Mouse (Mus musculus): ENCODE data around the gene 1700020A23Rik. TPM values are rescaled to one million over a fixed set of nuclear protein-coding genes. Genes with fewer than 3 reads are reported as not detected.
"Not testable (repeated sequence)": the region's sequence is repeated elsewhere in the genome, so short reads cannot be mapped to it uniquely, and the experiment has no call there.

1700020A23Rik gene
- polyA plus RNA-seq (2011; ENCODE audit: insufficient read depth, insufficient read length, low replicate concordance, missing spikeins): not detected in 2 replicates

- 73% methylated on average over 1 of the region's 1 CpGs for WGBS
- Histone ChIP-seq H3K4me1 (ENCODE audit: control insufficient read depth, insufficient read depth, low read length) (no peaks in the 10 kb centered on the region), H3K27ac (ENCODE audit: control insufficient read depth, insufficient read depth, low read depth, low read length, poor library complexity) (no peak within 1 kb of the TSS), H3K4me3 (replicated peaks; ENCODE audit: control insufficient read depth, low read depth, low read length) (no peak within 1 kb of the TSS)
- TF ChIP-seq POLR2A (IDR thresholded peaks at IDR 0.05; ENCODE audit: borderline replicate concordance, control insufficient read depth, low read depth, low read length) (no peak), CTCF (IDR thresholded peaks at IDR 0.05; ENCODE audit: control insufficient read depth, insufficient read depth, low read length) (no peak)
Observed at GRCm38 (mm10) chr2:130404939-130405338, at the start of gene 1700020A23Rik, which contains the start of gene Gm28372. Gene 1700020A23Rik (plus strand): TSS chr2:130405259. Gene Gm28372 (plus strand): TSS chr2:130405239.

DNA sequence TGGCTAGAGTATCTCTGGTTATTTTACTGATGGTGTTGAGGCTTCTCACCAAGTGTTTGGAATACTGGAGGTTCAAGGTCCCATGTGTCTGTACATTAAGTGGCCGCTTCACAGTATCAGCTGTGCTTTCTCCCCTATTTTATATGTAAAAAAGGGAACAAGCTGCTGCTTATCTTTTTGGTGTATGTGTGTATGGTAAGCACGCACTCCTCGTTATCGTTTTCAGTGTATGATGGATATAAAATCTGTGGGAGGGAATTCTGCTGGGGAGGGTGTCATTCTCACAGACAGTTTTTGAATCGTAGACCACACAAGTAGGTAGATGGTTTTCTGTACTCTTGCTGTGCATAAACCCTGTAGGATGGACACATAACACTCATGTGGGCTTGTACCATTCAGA lies 47.5 kb upstream of the 1700020A23Rik start:
- no peak overlapping the region for H3K27ac ChIP-seq (ENCODE audit: control insufficient read depth, insufficient read depth, low read depth, low read length, poor library complexity)
- no peak for TF ChIP-seq CTCF (IDR thresholded peaks at IDR 0.05; ENCODE audit: control insufficient read depth, insufficient read depth, low read length)
- TF ChIP-seq POLR2A (IDR thresholded peaks at IDR 0.05; ENCODE audit: borderline replicate concordance, control insufficient read depth, low read depth, low read length): no peak
- no peak overlapping the region for H3K4me3 ChIP-seq (replicated peaks; ENCODE audit: control insufficient read depth, low read depth, low read length)
- 67% methylated on average over 5 of the region's 5 CpGs for WGBS
- H3K4me1 ChIP-seq (ENCODE audit: control insufficient read depth, insufficient read depth, low read length): no peaks in the 10 kb centered on the region

DNA sequence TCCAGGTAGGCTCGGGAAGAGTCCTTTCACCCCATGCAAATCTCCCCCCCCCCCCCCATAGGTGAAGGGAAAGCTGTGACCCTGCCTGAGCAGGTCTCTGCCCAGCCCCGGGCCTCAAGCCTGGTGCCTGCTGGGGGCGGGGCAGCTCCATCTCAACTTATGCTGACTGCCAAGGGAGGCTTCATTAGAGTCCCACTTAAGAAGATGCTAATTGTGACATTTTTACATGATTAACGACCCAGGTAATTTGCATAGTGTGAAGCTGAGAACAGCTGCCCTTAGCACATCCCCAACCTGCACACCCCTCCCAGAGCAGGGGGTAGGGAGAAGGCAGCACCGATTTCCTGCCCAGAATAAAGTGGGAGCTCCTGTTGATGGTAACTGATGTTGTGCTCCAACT lies 46.2 kb upstream of the 1700020A23Rik start:
- TF ChIP-seq CTCF (IDR thresholded peaks at IDR 0.05; ENCODE audit: control insufficient read depth, insufficient read depth, low read length) (no peak), POLR2A (IDR thresholded peaks at IDR 0.05; ENCODE audit: borderline replicate concordance, control insufficient read depth, low read depth, low read length) (no peak)
- no peaks in the 10 kb centered on the region for H3K4me1 ChIP-seq (ENCODE audit: control insufficient read depth, insufficient read depth, low read length)
- no peak overlapping the region for H3K27ac ChIP-seq (ENCODE audit: control insufficient read depth, insufficient read depth, low read depth, low read length, poor library complexity)
- WGBS: 12% methylated on average over 5 of the region's 5 CpGs
- H3K4me3 ChIP-seq (replicated peaks; ENCODE audit: control insufficient read depth, low read depth, low read length): no peak overlapping the region

- H3K4me1 ChIP-seq (ENCODE audit: control insufficient read depth, insufficient read depth, low read length): no peaks in the 10 kb centered on the region
- no peak overlapping the region for H3K27ac ChIP-seq (ENCODE audit: control insufficient read depth, insufficient read depth, low read depth, low read length, poor library complexity)
- no peak overlapping the region for H3K4me3 ChIP-seq (replicated peaks; ENCODE audit: control insufficient read depth, low read depth, low read length)
- TF ChIP-seq POLR2A (IDR thresholded peaks at IDR 0.05; ENCODE audit: borderline replicate concordance, control insufficient read depth, low read depth, low read length) (no peak), CTCF (IDR thresholded peaks at IDR 0.05; ENCODE audit: control insufficient read depth, insufficient read depth, low read length) (no peak)
- WGBS: 6% methylated on average over 14 of the region's 14 CpGs
Observed at GRCm38 (mm10) chr2:130362511-130363026, 42.5 kb upstream of the 1700020A23Rik start.

- H3K27ac ChIP-seq (ENCODE audit: control insufficient read depth, insufficient read depth, low read depth, low read length, poor library complexity): no peak overlapping the region
- no peaks in the 10 kb centered on the region for H3K4me1 ChIP-seq (ENCODE audit: control insufficient read depth, insufficient read depth, low read length)
- no peak for TF ChIP-seq POLR2A (IDR thresholded peaks at IDR 0.05; ENCODE audit: borderline replicate concordance, control insufficient read depth, low read depth, low read length)
- TF ChIP-seq CTCF (IDR thresholded peaks at IDR 0.05; ENCODE audit: control insufficient read depth, insufficient read depth, low read length): no peak
- H3K4me3 ChIP-seq (replicated peaks; ENCODE audit: control insufficient read depth, low read depth, low read length): no peak overlapping the region
- WGBS: 10% methylated on average over 30 of the region's 30 CpGs
Observed at GRCm38 (mm10) chr2:130365211-130366094, 39.6 kb upstream of the 1700020A23Rik start.

DNA sequence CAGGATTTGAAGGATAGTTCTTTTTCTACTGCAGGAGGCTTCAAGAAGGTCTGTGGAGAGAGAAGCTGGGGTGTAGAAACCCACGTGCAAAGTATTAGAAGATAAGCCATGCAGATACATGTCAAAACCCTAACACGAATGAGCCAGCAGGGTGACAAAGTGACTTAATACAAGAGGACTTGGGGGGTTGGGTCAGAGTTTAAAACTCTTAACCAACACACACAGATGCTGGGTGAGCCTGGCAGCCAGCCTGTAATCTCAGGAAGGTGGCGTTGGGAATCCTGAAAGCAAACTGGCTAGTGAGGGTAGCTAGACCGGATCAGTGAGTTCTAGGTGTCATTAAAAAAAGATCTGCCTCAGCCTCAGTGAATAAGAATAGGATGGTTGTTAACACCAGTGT lies 37.7 kb upstream of the 1700020A23Rik start:
- no peak overlapping the region for H3K4me3 ChIP-seq (replicated peaks; ENCODE audit: control insufficient read depth, low read depth, low read length)
- no peaks in the 10 kb centered on the region for H3K4me1 ChIP-seq (ENCODE audit: control insufficient read depth, insufficient read depth, low read length)
- TF ChIP-seq POLR2A (IDR thresholded peaks at IDR 0.05; ENCODE audit: borderline replicate concordance, control insufficient read depth, low read depth, low read length) (no peak), CTCF (IDR thresholded peaks at IDR 0.05; ENCODE audit: control insufficient read depth, insufficient read depth, low read length) (no peak)
- WGBS: 53% methylated on average over 4 of the region's 4 CpGs
- H3K27ac ChIP-seq (ENCODE audit: control insufficient read depth, insufficient read depth, low read depth, low read length, poor library complexity): no peak overlapping the region

DNA sequence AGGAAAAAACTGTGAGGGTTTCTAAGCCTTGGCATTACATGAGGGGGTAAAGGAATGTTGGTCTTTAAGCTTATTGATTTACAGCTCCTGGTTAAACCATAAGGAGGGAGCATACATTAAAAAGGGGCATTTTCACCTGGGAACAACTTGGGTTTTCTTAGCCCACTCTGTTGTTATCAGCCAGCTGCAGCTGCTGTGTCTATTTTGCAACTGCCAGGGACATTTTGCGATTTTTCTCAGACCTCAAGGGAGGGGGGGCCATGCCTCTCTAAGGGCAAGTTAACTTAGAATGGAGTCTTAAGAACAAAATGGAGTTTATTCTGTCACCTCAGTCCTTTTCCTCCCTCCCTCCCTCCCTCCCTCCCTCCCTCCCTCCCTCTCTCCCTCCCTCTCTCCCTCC lies 32.0 kb upstream of the 1700020A23Rik start:
- H3K27ac ChIP-seq (ENCODE audit: control insufficient read depth, insufficient read depth, low read depth, low read length, poor library complexity); H3K4me3 ChIP-seq (replicated peaks; ENCODE audit: control insufficient read depth, low read depth, low read length); H3K4me1 ChIP-seq (ENCODE audit: control insufficient read depth, insufficient read depth, low read length): not testable (repeated sequence)
- WGBS: 0% methylated on average over 1 of the region's 1 CpGs

DNA sequence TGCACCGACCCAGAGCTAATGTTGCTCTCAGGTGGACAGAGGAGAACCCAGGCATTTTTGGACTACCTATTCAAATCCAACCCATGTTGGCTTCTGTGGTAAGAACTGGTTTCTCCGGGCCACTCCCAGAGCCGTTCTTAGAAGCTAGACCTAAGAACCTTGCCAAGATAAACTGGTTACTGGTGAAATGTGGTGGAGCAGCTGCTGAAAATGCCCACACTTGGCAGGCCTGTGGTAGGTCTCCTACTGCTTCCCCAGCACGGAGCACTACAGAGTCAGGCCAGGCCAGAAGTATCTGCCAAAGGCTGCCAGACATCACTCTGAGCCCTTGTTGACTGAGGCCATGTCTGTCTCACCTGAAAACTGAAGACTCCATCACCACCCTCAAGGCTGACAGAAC lies 30.1 kb upstream of the 1700020A23Rik start:
- TF ChIP-seq CTCF (IDR thresholded peaks at IDR 0.05; ENCODE audit: control insufficient read depth, insufficient read depth, low read length) (no peak), POLR2A (IDR thresholded peaks at IDR 0.05; ENCODE audit: borderline replicate concordance, control insufficient read depth, low read depth, low read length) (no peak)
- H3K27ac ChIP-seq (ENCODE audit: control insufficient read depth, insufficient read depth, low read depth, low read length, poor library complexity): no peak overlapping the region
- no peaks in the 10 kb centered on the region for H3K4me1 ChIP-seq (ENCODE audit: control insufficient read depth, insufficient read depth, low read length)
- no peak overlapping the region for H3K4me3 ChIP-seq (replicated peaks; ENCODE audit: control insufficient read depth, low read depth, low read length)
- 64% methylated on average over 4 of the region's 4 CpGs for WGBS
